Mouse (Mus musculus) heart, postnatal 0 days (tissue): ENCODE measurements around the gene 4931414P19Rik.

Experiments used
- CTCF ChIP-seq: IDR thresholded peaks from 2 replicates; pipeline ENCODE4 v1.5.1; 2016; ENCODE audit warnings: antibody characterized with exemption, control low read depth, low read depth
- EP300 ChIP-seq: IDR thresholded peaks from 2 replicates; pipeline ENCODE4 v1.6.1; 2016; ENCODE audit warnings: antibody characterized with exemption, low read depth

GRCm38 (mm10) chr14:54641305-54641969 is 35.6 kb upstream of the 4931414P19Rik start, which contains the start of gene Cdh24:
- TF ChIP-seq CTCF (peak; percentile 73), EP300 (no peak)
